Mouse (Mus musculus): ENCODE data around the gene Cap2. TPM values are rescaled to one million over a fixed set of nuclear protein-coding genes. Genes with fewer than 3 reads are reported as not detected.

Cap2 gene
- polyA plus RNA-seq, 1 experiment from 2014 or later, result 5.7 TPM

DNA sequence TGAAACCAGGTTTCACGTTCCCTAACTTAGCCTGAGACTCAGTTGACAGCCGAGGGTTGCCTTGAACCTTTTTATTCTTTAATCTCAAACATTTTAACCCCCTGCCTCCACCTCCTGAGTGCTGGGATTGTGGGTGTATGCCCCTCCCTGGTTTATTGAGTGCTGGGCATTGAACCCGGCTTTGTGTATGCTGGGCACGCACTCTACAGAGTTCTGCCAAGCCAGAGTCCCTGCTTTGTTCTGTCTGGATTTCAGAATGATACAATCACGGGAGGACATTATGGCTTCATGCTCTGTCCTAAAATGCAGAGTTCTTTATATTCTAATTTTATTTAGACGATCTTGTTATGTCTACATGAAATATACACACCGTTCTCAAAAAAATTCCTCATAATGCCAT is 41.1 kb downstream of the Cap2 start:
- Histone ChIP-seq H3K4me3 (ENCODE audit: low read depth, low read length) (no peak overlapping the region), H3K4me2 (ENCODE audit: low read depth, low read length) (no peak overlapping the region), H3K9ac (replicated peaks; ENCODE audit: low read depth, low read length) (no peak overlapping the region), H3K4me1 (ENCODE audit: control insufficient read depth, insufficient read depth, low read length) (peaks cover 15% of the 10 kb centered on the region), H3K27me3 (ENCODE audit: control insufficient read depth, insufficient read depth, low read length) (no peaks in the 10 kb centered on the region), H3K36me3 (ENCODE audit: control insufficient read depth, insufficient read depth, low read length) (no peaks in the 10 kb centered on the region), H3K27ac (ENCODE audit: low read depth, low read length) (peak overlapping the region; percentile 52; the same call in 1 of the 2 replicates), H3K9me3 (ENCODE audit: control insufficient read depth, low read length) (no peaks in the 10 kb centered on the region)
- 0 out of 2 replicates have a peak, but pooled peaks have one; percentile 60 for ATAC-seq (ENCODE audit: low read depth)
- WGBS, result 59% methylated on average over 7 of the region's 7 CpGs

DNA sequence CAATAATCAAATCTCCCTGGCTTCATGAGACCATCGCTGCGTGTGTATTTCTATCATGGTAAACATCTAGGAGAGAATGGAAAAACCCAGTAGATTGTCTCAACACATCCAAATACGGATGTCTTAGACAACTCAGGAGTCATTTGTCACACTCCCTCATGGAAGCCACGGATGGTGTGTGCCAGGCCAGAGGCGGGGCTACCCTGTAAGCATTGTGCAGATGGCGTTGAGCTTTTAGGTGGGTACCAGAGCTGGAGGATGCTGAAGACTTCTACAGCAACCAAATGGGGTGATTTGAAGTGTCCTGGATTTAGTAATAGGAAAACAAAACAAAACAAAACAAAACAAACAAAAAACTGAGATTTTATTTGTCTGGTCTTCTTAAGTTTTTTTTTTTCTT is 43.0 kb downstream of the Cap2 start:
- H3K4me2 ChIP-seq (ENCODE audit: low read depth, low read length), result no peak overlapping the region
- H3K36me3 ChIP-seq (ENCODE audit: control insufficient read depth, insufficient read depth, low read length), result no peaks in the 10 kb centered on the region
- 40% methylated on average over 6 of the region's 6 CpGs for WGBS
- H3K9ac ChIP-seq (replicated peaks; ENCODE audit: low read depth, low read length), result no peak overlapping the region
- no peaks in the 10 kb centered on the region for H3K9me3 ChIP-seq (ENCODE audit: control insufficient read depth, low read length)
- ATAC-seq (ENCODE audit: low read depth), result no peak
- no peak overlapping the region for H3K4me3 ChIP-seq (ENCODE audit: low read depth, low read length)
- no peaks in the 10 kb centered on the region for H3K27me3 ChIP-seq (ENCODE audit: control insufficient read depth, insufficient read depth, low read length)
- peaks cover 23% of the 10 kb centered on the region for H3K4me1 ChIP-seq (ENCODE audit: control insufficient read depth, insufficient read depth, low read length)
- H3K27ac ChIP-seq (ENCODE audit: low read depth, low read length), result no peak overlapping the region; the same call in 1 of the 2 replicates

DNA sequence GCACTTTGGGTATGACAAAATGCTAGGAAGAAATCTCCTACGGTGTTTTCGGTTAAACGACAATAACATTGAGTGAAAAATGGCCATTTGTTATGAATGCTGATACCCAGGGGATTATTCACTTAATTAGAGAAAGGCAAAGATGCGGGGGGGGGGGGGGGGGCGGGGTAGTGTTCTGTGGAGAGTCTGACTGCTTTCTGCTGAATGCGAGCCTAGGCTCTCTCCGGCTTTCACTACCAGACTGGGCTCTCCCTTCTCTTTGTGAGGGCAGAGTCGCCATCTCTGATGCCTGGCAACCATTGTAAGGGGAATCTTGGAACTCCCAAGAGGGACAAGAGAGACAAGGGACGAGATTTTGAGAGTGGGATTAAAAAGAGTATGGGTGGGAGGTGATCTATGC is 43.4 kb downstream of the Cap2 start:
- Histone ChIP-seq H3K4me2 (ENCODE audit: low read depth, low read length) (no peak overlapping the region), H3K4me1 (ENCODE audit: control insufficient read depth, insufficient read depth, low read length) (peaks cover 23% of the 10 kb centered on the region), H3K4me3 (ENCODE audit: low read depth, low read length) (no peak overlapping the region), H3K27me3 (ENCODE audit: control insufficient read depth, insufficient read depth, low read length) (no peaks in the 10 kb centered on the region), H3K36me3 (ENCODE audit: control insufficient read depth, insufficient read depth, low read length) (no peaks in the 10 kb centered on the region), H3K9ac (replicated peaks; ENCODE audit: low read depth, low read length) (no peak overlapping the region), H3K27ac (ENCODE audit: low read depth, low read length) (no peak overlapping the region), H3K9me3 (ENCODE audit: control insufficient read depth, low read length) (no peaks in the 10 kb centered on the region)
- WGBS, result 14% methylated on average over 9 of the region's 9 CpGs
- no peak for ATAC-seq (ENCODE audit: low read depth)

- WGBS, result 86% methylated on average over 4 of the region's 4 CpGs
- H3K27ac ChIP-seq (ENCODE audit: low read depth, low read length), result no peak overlapping the region
- no peak overlapping the region for H3K9ac ChIP-seq (replicated peaks; ENCODE audit: low read depth, low read length)
- H3K9me3 ChIP-seq (ENCODE audit: control insufficient read depth, low read length), result no peaks in the 10 kb centered on the region
- no peak overlapping the region for H3K4me2 ChIP-seq (ENCODE audit: low read depth, low read length)
- no peak overlapping the region for H3K4me3 ChIP-seq (ENCODE audit: low read depth, low read length)
- no peak for ATAC-seq (ENCODE audit: low read depth)
- H3K36me3 ChIP-seq (ENCODE audit: control insufficient read depth, insufficient read depth, low read length), result no peaks in the 10 kb centered on the region
- no peaks in the 10 kb centered on the region for H3K27me3 ChIP-seq (ENCODE audit: control insufficient read depth, insufficient read depth, low read length)
- H3K4me1 ChIP-seq (ENCODE audit: control insufficient read depth, insufficient read depth, low read length), result peaks cover 23% of the 10 kb centered on the region
These were observed 45.2 kb downstream of the Cap2 start for GRCm38 (mm10) chr13:46546846-46547245.

GRCm38 (mm10) chr13:46547253-46547652 is 45.6 kb downstream of the Cap2 start:
- Histone ChIP-seq H3K27ac (ENCODE audit: low read depth, low read length) (no peak overlapping the region), H3K27me3 (ENCODE audit: control insufficient read depth, insufficient read depth, low read length) (no peaks in the 10 kb centered on the region)

DNA sequence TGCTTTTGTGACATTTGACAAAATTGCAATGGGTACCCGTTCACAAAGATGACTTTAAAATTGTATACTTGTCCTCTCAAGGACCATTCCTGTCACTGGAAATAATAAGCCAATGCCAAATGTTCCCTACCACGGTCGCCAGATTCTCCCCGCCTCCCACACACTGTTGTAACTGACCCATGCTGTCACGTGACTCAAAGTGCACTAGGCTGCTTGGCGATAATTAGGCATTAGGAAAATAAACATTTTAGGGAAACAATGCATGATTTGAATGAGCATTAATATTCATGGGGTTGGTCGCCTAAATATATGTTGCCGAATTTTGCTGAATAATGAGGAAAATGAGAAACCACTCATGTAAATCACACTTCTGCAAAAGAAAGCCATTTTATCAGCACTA is 46.5 kb downstream of the Cap2 start:
- H3K4me1 ChIP-seq (ENCODE audit: control insufficient read depth, insufficient read depth, low read length), result peaks cover 23% of the 10 kb centered on the region
- H3K9me3 ChIP-seq (ENCODE audit: control insufficient read depth, low read length), result no peaks in the 10 kb centered on the region
- H3K4me3 ChIP-seq (ENCODE audit: low read depth, low read length), result no peak overlapping the region
- no peak overlapping the region for H3K27ac ChIP-seq (ENCODE audit: low read depth, low read length)
- H3K27me3 ChIP-seq (ENCODE audit: control insufficient read depth, insufficient read depth, low read length), result no peaks in the 10 kb centered on the region
- H3K36me3 ChIP-seq (ENCODE audit: control insufficient read depth, insufficient read depth, low read length), result no peaks in the 10 kb centered on the region
- no peak overlapping the region for H3K4me2 ChIP-seq (ENCODE audit: low read depth, low read length)
- WGBS, result 45% methylated on average over 8 of the region's 8 CpGs
- H3K9ac ChIP-seq (replicated peaks; ENCODE audit: low read depth, low read length), result no peak overlapping the region
- ATAC-seq (ENCODE audit: low read depth), result no peak

More at GRCm38 (mm10) chr13:46547253-46547652, 45.6 kb downstream of the Cap2 start:
- Histone ChIP-seq H3K9ac (replicated peaks; ENCODE audit: low read depth, low read length) (no peak overlapping the region), H3K4me2 (ENCODE audit: low read depth, low read length) (no peak overlapping the region), H3K4me1 (ENCODE audit: control insufficient read depth, insufficient read depth, low read length) (peaks cover 23% of the 10 kb centered on the region), H3K9me3 (ENCODE audit: control insufficient read depth, low read length) (no peaks in the 10 kb centered on the region), H3K4me3 (ENCODE audit: low read depth, low read length) (no peak overlapping the region), H3K36me3 (ENCODE audit: control insufficient read depth, insufficient read depth, low read length) (no peaks in the 10 kb centered on the region)
- 13% methylated on average over 1 of the region's 1 CpGs for WGBS
- no peak for ATAC-seq (ENCODE audit: low read depth)

DNA sequence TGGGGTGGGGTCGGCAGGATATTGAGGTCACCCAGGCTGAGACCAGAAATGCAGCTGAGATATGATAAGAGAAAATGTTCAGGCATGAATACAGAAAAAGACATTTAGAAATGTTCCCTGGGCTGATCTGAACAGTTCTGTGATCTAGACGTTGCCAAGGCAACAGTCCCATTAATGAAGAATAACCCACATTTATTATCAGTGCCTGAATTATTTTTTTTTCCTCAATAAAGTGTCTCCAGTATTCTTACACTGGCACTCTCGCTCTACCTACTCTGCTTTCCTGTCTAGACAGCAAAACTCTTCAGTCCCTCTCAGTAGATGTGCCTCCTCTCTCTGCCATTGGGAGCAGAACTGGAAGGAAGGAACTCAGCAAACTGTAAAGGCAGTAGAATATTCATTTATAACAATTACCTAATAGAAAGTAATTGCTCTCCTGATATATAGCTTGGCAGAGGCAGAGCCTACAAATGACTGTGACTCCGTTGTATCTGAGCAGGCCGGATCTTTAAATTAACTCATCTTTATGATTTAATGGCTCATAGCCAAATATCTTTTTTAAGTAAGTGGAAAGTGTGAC is 47.0 kb downstream of the Cap2 start:
- no peak overlapping the region for H3K27ac ChIP-seq (ENCODE audit: low read depth, low read length)
- no peak overlapping the region for H3K4me2 ChIP-seq (ENCODE audit: low read depth, low read length)
- no peaks in the 10 kb centered on the region for H3K36me3 ChIP-seq (ENCODE audit: control insufficient read depth, insufficient read depth, low read length)
- peaks cover 23% of the 10 kb centered on the region for H3K4me1 ChIP-seq (ENCODE audit: control insufficient read depth, insufficient read depth, low read length)
- no peaks in the 10 kb centered on the region for H3K9me3 ChIP-seq (ENCODE audit: control insufficient read depth, low read length)
- no peak overlapping the region for H3K4me3 ChIP-seq (ENCODE audit: low read depth, low read length)
- WGBS, result 55% methylated on average over 5 of the region's 5 CpGs
- H3K9ac ChIP-seq (replicated peaks; ENCODE audit: low read depth, low read length), result no peak overlapping the region
- ATAC-seq (ENCODE audit: low read depth), result peak; percentile 72
- H3K27me3 ChIP-seq (ENCODE audit: control insufficient read depth, insufficient read depth, low read length), result no peaks in the 10 kb centered on the region

DNA sequence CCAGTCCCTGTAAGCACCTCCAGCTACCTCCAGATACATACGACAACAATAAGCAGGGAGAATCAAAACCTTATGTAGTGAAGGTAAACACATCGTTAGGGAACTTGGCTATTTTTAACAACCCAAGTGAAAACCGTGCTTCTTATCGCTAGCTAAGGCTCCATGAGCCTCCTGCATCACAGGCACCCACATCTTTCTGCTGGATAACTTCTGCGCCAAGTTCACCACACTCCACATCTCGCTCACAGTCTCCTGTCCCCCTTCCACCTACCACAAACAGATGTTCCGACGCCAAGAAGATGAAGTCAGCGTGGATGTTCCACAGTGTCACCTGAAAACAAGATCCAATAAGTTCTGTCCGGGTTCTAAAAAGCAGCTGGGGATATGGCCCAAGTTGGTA is 49.0 kb downstream of the Cap2 start:
- peaks cover 15% of the 10 kb centered on the region for H3K4me1 ChIP-seq (ENCODE audit: control insufficient read depth, insufficient read depth, low read length)
- 96% methylated on average over 10 of the region's 10 CpGs for WGBS
- H3K9ac ChIP-seq (replicated peaks; ENCODE audit: low read depth, low read length), result no peak overlapping the region
- no peak overlapping the region for H3K4me2 ChIP-seq (ENCODE audit: low read depth, low read length)
- no peaks in the 10 kb centered on the region for H3K9me3 ChIP-seq (ENCODE audit: control insufficient read depth, low read length)
- no peak overlapping the region for H3K4me3 ChIP-seq (ENCODE audit: low read depth, low read length)
- H3K27me3 ChIP-seq (ENCODE audit: control insufficient read depth, insufficient read depth, low read length), result no peaks in the 10 kb centered on the region
- no peak for ATAC-seq (ENCODE audit: low read depth)
- no peak overlapping the region for H3K27ac ChIP-seq (ENCODE audit: low read depth, low read length)
- H3K36me3 ChIP-seq (ENCODE audit: control insufficient read depth, insufficient read depth, low read length), result no peaks in the 10 kb centered on the region

DNA sequence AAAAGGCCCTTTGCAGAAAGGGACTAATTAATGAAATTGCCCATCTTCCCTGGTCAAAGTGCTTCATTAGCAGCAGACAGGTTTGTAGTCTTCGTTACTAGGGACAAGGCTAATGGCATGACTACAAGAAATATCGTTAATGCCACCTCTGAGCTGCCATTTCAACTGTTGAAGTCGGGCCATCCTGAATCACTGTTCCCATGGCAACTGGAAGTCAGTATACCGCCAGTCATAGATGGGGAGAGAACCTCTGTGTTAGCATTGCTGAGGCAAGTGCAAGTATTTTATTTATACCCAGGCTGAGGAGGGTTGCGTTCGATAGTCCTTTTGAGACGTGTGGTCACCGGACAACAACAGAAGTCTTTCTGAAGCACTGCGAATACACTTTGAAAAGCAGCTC is 53.1 kb downstream of the Cap2 start:
- ATAC-seq (ENCODE audit: low read depth), result peak; percentile 68; the same call in 1 of the 2 replicates
- H3K4me3 ChIP-seq (ENCODE audit: low read depth, low read length), result no peak overlapping the region
- H3K27ac ChIP-seq (ENCODE audit: low read depth, low read length), result no peak overlapping the region
- H3K4me2 ChIP-seq (ENCODE audit: low read depth, low read length), result no peak overlapping the region
- 30% methylated on average over 9 of the region's 9 CpGs for WGBS
- H3K36me3 ChIP-seq (ENCODE audit: control insufficient read depth, insufficient read depth, low read length), result no peaks in the 10 kb centered on the region
- no peaks in the 10 kb centered on the region for H3K9me3 ChIP-seq (ENCODE audit: control insufficient read depth, low read length)
- H3K9ac ChIP-seq (replicated peaks; ENCODE audit: low read depth, low read length), result no peak overlapping the region
- no peaks in the 10 kb centered on the region for H3K27me3 ChIP-seq (ENCODE audit: control insufficient read depth, insufficient read depth, low read length)
- 0 out of 2 replicates have a peak, but pooled peaks cover 3% of the 10 kb centered on the region for H3K4me1 ChIP-seq (ENCODE audit: control insufficient read depth, insufficient read depth, low read length)

Measured in neural tube, embryonic 14.5 days (tissue).